Mouse (Mus musculus) forebrain, embryonic 10.5 days (tissue): ENCODE measurements at regions not wholly inside any gene's neighbourhood (a gene's known extent, or its start where the extent isn't known, plus 50 kb on each side); places are given as distances from the start of the nearest gene placed in this dataset.
A peak's percentile ranks its signal among the peaks of the same experiment; 100 is the strongest.

ENCODE experiments used
- DNase-seq: peaks from one replicate; pipeline ENCODE4 v3.0.0-alpha.2; 2017; ENCODE audit warnings: low spot score; ENCODE audit errors: extremely low spot score
- H3K27ac ChIP-seq: fragments of 300-500 bp; sonication (generic); 2 replicates; pipeline ENCODE4 v1.5.1; 2016; ENCODE audit warnings: mild to moderate bottlenecking
- H3K27me3 ChIP-seq: fragments of 300-500 bp; sonication (generic); 2 replicates; pipeline ENCODE4 v1.6.1; 2016; ENCODE audit warnings: mild to moderate bottlenecking; ENCODE audit not compliant: poor library complexity, severe bottlenecking
- H3K36me3 ChIP-seq: fragments of 300-500 bp; sonication (generic); replicated peaks from 2 replicates; pipeline ENCODE4 v1.6.1; 2016; ENCODE audit warnings: mild to moderate bottlenecking, moderate library complexity
- H3K4me1 ChIP-seq: fragments of 300-500 bp; sonication (generic); 2 replicates; pipeline ENCODE4 v1.6.1; 2016
- H3K4me3 ChIP-seq: fragments of 300-500 bp; sonication (generic); 2 replicates; pipeline ENCODE4 v1.5.1; 2016; ENCODE audit warnings: mild to moderate bottlenecking, moderate library complexity
- H3K9me3 ChIP-seq: fragments of 300-500 bp; sonication (generic); 2 replicates; pipeline ENCODE4 v1.6.1; 2016; ENCODE audit warnings: mild to moderate bottlenecking, moderate library complexity
- WGBS: fragments of 180-500 bp; shearing (Covaris S2); methylation state at CpG from one replicate; pipeline ENCODE4 v1.1.7; 2016; 5-methylcytosine and 5-hydroxymethylcytosine counted together

- Histone ChIP-seq H3K9me3 (no peaks in the 10 kb centered on the region), H3K36me3 (no peaks in the 10 kb centered on the region), H3K27ac (no peak overlapping the region), H3K4me1 (no peaks in the 10 kb centered on the region), H3K27me3 (no peaks in the 10 kb centered on the region), H3K4me3 (no peak overlapping the region)
- no peak for DNase-seq
- 87% methylated on average over 2 of the region's 2 CpGs for WGBS
These were observed 91.7 kb upstream of the Adgrb3 start for GRCm38 (mm10) chr1:25921184-25921583.

- peaks cover 16% of the 10 kb centered on the region for H3K4me1 ChIP-seq
- no peaks in the 10 kb centered on the region for H3K9me3 ChIP-seq
- H3K4me3 ChIP-seq = no peak overlapping the region
- no peak for DNase-seq
- H3K27ac ChIP-seq = no peak overlapping the region
- 87% methylated on average over 2 of the region's 2 CpGs for WGBS
- no peaks in the 10 kb centered on the region for H3K27me3 ChIP-seq
- H3K36me3 ChIP-seq = no peaks in the 10 kb centered on the region
These were observed 64.7 kb upstream of the Adgrb3 start for GRCm38 (mm10) chr1:25894169-25894568.

- Histone ChIP-seq H3K36me3 (no peaks in the 10 kb centered on the region), H3K9me3 (no peaks in the 10 kb centered on the region), H3K4me1 (peaks cover 16% of the 10 kb centered on the region), H3K27ac (peak overlapping the region; percentile 70; the same call in 1 of the 2 replicates), H3K4me3 (no peak overlapping the region), H3K27me3 (no peaks in the 10 kb centered on the region)
- WGBS = 60% methylated on average over 4 of the region's 4 CpGs
- no peak for DNase-seq
These were observed 63.5 kb upstream of the Adgrb3 start for GRCm38 (mm10) chr1:25892970-25893369.

GRCm38 (mm10) chr1:25892026-25892739, 62.7 kb upstream of the Adgrb3 start:
- peak; percentile 54 for DNase-seq
- no peak overlapping the region for H3K4me3 ChIP-seq
- H3K4me1 ChIP-seq = peaks cover 16% of the 10 kb centered on the region
- no peaks in the 10 kb centered on the region for H3K27me3 ChIP-seq
- no peaks in the 10 kb centered on the region for H3K9me3 ChIP-seq
- peak overlapping the region; percentile 70 for H3K27ac ChIP-seq
- WGBS = 46% methylated on average over 5 of the region's 5 CpGs
- H3K36me3 ChIP-seq = no peaks in the 10 kb centered on the region

- WGBS = 80% methylated on average over 1 of the region's 1 CpGs
- no peak for DNase-seq
- Histone ChIP-seq H3K4me1 (peaks cover 14% of the 10 kb centered on the region), H3K4me3 (no peak overlapping the region), H3K27ac (no peak overlapping the region), H3K27me3 (no peaks in the 10 kb centered on the region), H3K36me3 (no peaks in the 10 kb centered on the region), H3K9me3 (no peaks in the 10 kb centered on the region)
These were observed 58.5 kb upstream of the Adgrb3 start for GRCm38 (mm10) chr1:25888004-25888403.

GRCm38 (mm10) chr1:25885049-25885448, 55.5 kb upstream of the Adgrb3 start:
- H3K4me1 ChIP-seq = no peaks in the 10 kb centered on the region
- WGBS = 75% methylated on average over 4 of the region's 4 CpGs
- H3K27me3 ChIP-seq = no peaks in the 10 kb centered on the region
- H3K4me3 ChIP-seq = no peak overlapping the region
- no peaks in the 10 kb centered on the region for H3K36me3 ChIP-seq
- no peak for DNase-seq
- H3K9me3 ChIP-seq = no peaks in the 10 kb centered on the region
- no peak overlapping the region for H3K27ac ChIP-seq
